ENCODE assay signal across 21 mouse cellular contexts in the genomic region with DNA sequence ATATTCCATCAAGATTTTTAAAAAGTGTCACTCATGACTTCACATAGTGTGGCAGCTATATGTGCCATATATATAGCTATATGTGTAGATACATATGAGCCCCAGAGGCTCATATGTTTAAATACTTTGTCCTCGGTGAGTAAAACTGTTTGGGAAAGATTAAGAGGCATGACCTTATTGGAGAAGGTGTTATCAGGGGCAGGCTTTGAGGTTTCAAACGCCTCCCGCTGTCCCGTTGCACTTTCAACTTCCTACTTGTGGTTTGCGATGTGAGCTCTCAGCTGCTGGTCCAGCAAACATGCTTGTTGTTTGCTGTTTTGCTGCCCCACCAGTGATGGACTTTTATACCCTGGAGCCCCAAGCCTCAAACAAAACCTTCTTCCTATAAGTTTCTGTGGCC. TPM values are rescaled to one million over a fixed set of nuclear protein-coding genes. Genes with fewer than 3 reads are reported as not detected.
DNase-seq lines count a peak whose midpoint lies in the region; ATAC-seq and TF ChIP-seq lines count a peak whose summit lies in the region.
"Had no signal": no experiment of that assay in that cellular context is flagged by ENCODE, and none has a peak within 500 bp of the region (broad histone marks: within the 10 kb centered on the region; RNA-seq: fewer than 3 reads in every experiment).

No protein-coding gene starts in this region.

- no peak for TF ChIP-seq RAD21 in MEL (IDR thresholded peaks at IDR 0.05; ENCODE audit: low read depth, low read length)

- H3K4me3 ChIP-seq in MEL (ENCODE audit: control insufficient read depth in 1 of 2, insufficient read depth in 1 of 2, low read depth in 2 of 2, low read length in 2 of 2) = peak overlapping the region in 1 of 2 experiments; percentile 28; a peak in 1 of 4 replicates
- no peak overlapping the region for H3K4me3 ChIP-seq in liver, embryonic 13.5 days (replicated peaks)
- H3K4me3 ChIP-seq in midbrain, embryonic 14.5 days (replicated peaks; ENCODE audit: low read depth, low read length) = no peak overlapping the region
- H3K4me3 ChIP-seq: embryonic facial prominence, embryonic 10.5 days; erythroblast, embryonic 14.5 days; forebrain, embryonic 10.5 days; heart, embryonic 12.5 days; hindbrain, embryonic 15.5 days had no signal

- peak; percentile 82 for DNase-seq in MEL (ENCODE audit: low read depth, low spot score)
- DNase-seq in liver, embryonic 13.5 days = peak; percentile 2
- no peak for DNase-seq in cerebellum, postnatal 10 days
- DNase-seq in thymus, adult 18-20 months = no peak
- DNase-seq in midbrain, embryonic 14.5 days = no peak
- DNase-seq: adrenal gland, postnatal 10 days; cerebellum, adult 2 months; cerebellum, postnatal 25 days; gastrocnemius, postnatal 14 days had no signal

- 7% methylated on average over 5 of the region's 5 CpGs for WGBS in liver, embryonic 13.5 days (ENCODE audit: insufficient replicate concordance)
- 91% methylated on average over 5 of the region's 5 CpGs for WGBS in midbrain, embryonic 14.5 days

- no peak overlapping the region for H3K4me2 ChIP-seq in liver, embryonic 13.5 days
- H3K4me2 ChIP-seq in midbrain, embryonic 14.5 days (ENCODE audit: low read length) = no peak overlapping the region
- H3K4me2 ChIP-seq: heart, embryonic 12.5 days; hindbrain, embryonic 15.5 days had no signal

- H3K27me3 ChIP-seq in MEL (ENCODE audit: control insufficient read depth in 1 of 2, insufficient read depth in 2 of 2, low read length in 2 of 2) = no peaks in the 10 kb centered on the region
- no peaks in the 10 kb centered on the region for H3K27me3 ChIP-seq in liver, embryonic 13.5 days
- H3K27me3 ChIP-seq in midbrain, embryonic 14.5 days (ENCODE audit: control insufficient read depth, insufficient read depth, low read length) = no peaks in the 10 kb centered on the region
- H3K27me3 ChIP-seq: heart, embryonic 12.5 days; hindbrain, embryonic 15.5 days had no signal

- ATAC-seq in common myeloid progenitor, adult 5-6 weeks (replicated peaks; ENCODE audit: low read depth, poor library complexity, severe bottlenecking) = peak; percentile 83
- no peak for ATAC-seq in liver, embryonic 13.5 days (ENCODE audit: low read depth)
- peak; percentile 95 for ATAC-seq in megakaryocyte progenitor cell, adult 5-6 weeks (replicated peaks; ENCODE audit: poor library complexity)
- ATAC-seq in erythroblast, adult 5-6 weeks (replicated peaks; ENCODE audit: low FRiP score, poor library complexity, severe bottlenecking) = no peak
- ATAC-seq in midbrain, embryonic 14.5 days (ENCODE audit: low FRiP score, low TSS enrichment) = no peak
- ATAC-seq: forebrain, embryonic 14.5 days; intestine, embryonic 16.5 days had no signal

- H3K4me1 ChIP-seq in MEL (ENCODE audit: control insufficient read depth in 1 of 2, insufficient read depth in 2 of 2, low read length in 2 of 2) = peaks cover 10 to 21% of the 10 kb centered on the region in 2 experiments; a peak in 3 of 4 replicates
- 0 out of 2 replicates have a peak, but pooled peaks cover 2% of the 10 kb centered on the region for H3K4me1 ChIP-seq in liver, embryonic 13.5 days (replicated peaks)
- no peaks in the 10 kb centered on the region for H3K4me1 ChIP-seq in midbrain, embryonic 14.5 days (ENCODE audit: control insufficient read depth, insufficient read depth, low read length)
- H3K4me1 ChIP-seq: embryonic facial prominence, embryonic 10.5 days; forebrain, embryonic 10.5 days; heart, embryonic 12.5 days; hindbrain, embryonic 15.5 days had no signal

- TF ChIP-seq EP300 in MEL (IDR thresholded peaks at IDR 0.05; ENCODE audit: low read depth in 1 of 2, low read length in 2 of 2) = peak; percentile 87 to 90

- no peaks in the 10 kb centered on the region for H3K79me2 ChIP-seq in MEL (ENCODE audit: control insufficient read depth, insufficient read depth, low read length, poor library complexity)

- H3K36me3 ChIP-seq in MEL (ENCODE audit: control insufficient read depth in 1 of 2, insufficient read depth in 2 of 2, low read length in 2 of 2) = peaks cover 0 to 23% of the 10 kb centered on the region in 2 experiments; a peak in 2 of 4 replicates
- H3K36me3 ChIP-seq in liver, embryonic 13.5 days = no peaks in the 10 kb centered on the region
- H3K36me3 ChIP-seq in midbrain, embryonic 14.5 days (ENCODE audit: control insufficient read depth, insufficient read depth, low read length) = no peaks in the 10 kb centered on the region
- H3K36me3 ChIP-seq: embryonic facial prominence, embryonic 10.5 days; forebrain, embryonic 10.5 days; heart, embryonic 12.5 days; hindbrain, embryonic 15.5 days had no signal

- no peaks in the 10 kb centered on the region for H3K9me3 ChIP-seq in MEL (replicated peaks; ENCODE audit: insufficient read depth, low read length)
- H3K9me3 ChIP-seq in liver, embryonic 13.5 days (replicated peaks) = 0 out of 2 replicates have a peak, but pooled peaks cover 9% of the 10 kb centered on the region
- H3K9me3 ChIP-seq in midbrain, embryonic 14.5 days (ENCODE audit: control insufficient read depth, low read length) = 0 out of 2 replicates have a peak, but pooled peaks cover 10% of the 10 kb centered on the region
- H3K9me3 ChIP-seq: hindbrain, embryonic 15.5 days had no signal

- TF ChIP-seq CTCF in MEL (IDR thresholded peaks at IDR 0.05 in 2 of 3, conservative IDR thresholded peaks at IDR 0.05 in 1 of 3; ENCODE audit: control insufficient read depth in 1 of 3, insufficient read depth in 1 of 3, low read depth in 2 of 3, low read length in 3 of 3, poor library complexity in 1 of 3, severe bottlenecking in 1 of 3) = no peak

- no peak for TF ChIP-seq POLR2A in MEL (IDR thresholded peaks at IDR 0.05; ENCODE audit: control insufficient read depth in 1 of 2, insufficient read depth in 1 of 2, low read depth in 1 of 2, low read length in 2 of 2, poor library complexity in 1 of 2)

- no peak overlapping the region for H3K9ac ChIP-seq in MEL (ENCODE audit: control insufficient read depth, low read depth, low read length, poor library complexity, severe bottlenecking)
- H3K9ac ChIP-seq in liver, embryonic 13.5 days = no peak overlapping the region
- H3K9ac ChIP-seq in midbrain, embryonic 14.5 days (replicated peaks; ENCODE audit: low read length) = no peak overlapping the region
- H3K9ac ChIP-seq: heart, embryonic 12.5 days; hindbrain, embryonic 15.5 days had no signal

- H3K27ac ChIP-seq in MEL (ENCODE audit: control insufficient read depth, low read depth, low read length) = peak overlapping the region; percentile 19; the same call in 1 of the 2 replicates
- H3K27ac ChIP-seq in liver, embryonic 13.5 days = no peak overlapping the region
- H3K27ac ChIP-seq in midbrain, embryonic 14.5 days (replicated peaks; ENCODE audit: low read depth, low read length) = no peak overlapping the region
- H3K27ac ChIP-seq: embryonic facial prominence, embryonic 10.5 days; forebrain, embryonic 10.5 days; hindbrain, embryonic 15.5 days had no signal

TF ChIP-seq in MEL, 35 proteins besides CTCF, POLR2A, EP300 and RAD21:
- TF ChIP-seq MAX (IDR thresholded peaks at IDR 0.05; ENCODE audit: low read length) = peak; percentile 57
- peak; percentile 56 for TF ChIP-seq TAL1 (IDR thresholded peaks at IDR 0.05; ENCODE audit: low read length)
- TF ChIP-seq MAZ (IDR thresholded peaks at IDR 0.05; ENCODE audit: low read depth, low read length) = no peak
- TF ChIP-seq ZKSCAN1 (IDR thresholded peaks at IDR 0.05; ENCODE audit: low read depth, low read length) = no peak
- 0 out of 2 replicates have a peak, but pooled peaks have one; percentile 36 for TF ChIP-seq TBP (IDR thresholded peaks at IDR 0.05; ENCODE audit: low read depth, low read length)
- TF ChIP-seq USF2 (IDR thresholded peaks at IDR 0.05; ENCODE audit: borderline replicate concordance in 1 of 2, insufficient read depth in 1 of 2, low read depth in 1 of 2, low read length in 2 of 2) = no peak
- TF ChIP-seq GATA1 (IDR thresholded peaks at IDR 0.05; ENCODE audit: low read depth, low read length) = peak; percentile 89
- peak; percentile 54; the same call in 1 of the 2 replicates for TF ChIP-seq RCOR1 (IDR thresholded peaks at IDR 0.05; ENCODE audit: low read depth, low read length)
- peak; percentile 67; the same call in 1 of the 2 replicates for TF ChIP-seq ELF1 (IDR thresholded peaks at IDR 0.05; ENCODE audit: low read depth, low read length)
- no peak for TF ChIP-seq CHD2 (IDR thresholded peaks at IDR 0.05; ENCODE audit: low read length)
- TF ChIP-seq MXI1 (IDR thresholded peaks at IDR 0.05; ENCODE audit: low read depth, low read length) = peak; percentile 64; the same call in 1 of the 2 replicates
- TF ChIP-seq TCF12 (IDR thresholded peaks at IDR 0.05; ENCODE audit: low read depth, low read length) = peak; percentile 78
- TF ChIP-seq NELFE (IDR thresholded peaks at IDR 0.05; ENCODE audit: low read depth, low read length) = 0 out of 2 replicates have a peak, but pooled peaks have one; percentile 28
- TF ChIP-seq GABPA (IDR thresholded peaks at IDR 0.05; ENCODE audit: low read depth, low read length) = no peak
- TF ChIP-seq BHLHE40 (IDR thresholded peaks at IDR 0.05; ENCODE audit: borderline replicate concordance, low read depth, low read length) = no peak
- peak; percentile 75 for TF ChIP-seq SIN3A (IDR thresholded peaks at IDR 0.05; ENCODE audit: low read length)
- peak; percentile 86 for TF ChIP-seq MYB (IDR thresholded peaks at IDR 0.05; ENCODE audit: low read depth, low read length)
- TF ChIP-seq MYC (IDR thresholded peaks at IDR 0.05; ENCODE audit: low read depth, low read length) = no peak
- TF ChIP-seq MAFK (IDR thresholded peaks at IDR 0.05; ENCODE audit: borderline replicate concordance, low read depth, low read length) = no peak
- TF ChIP-seq ETS1 (IDR thresholded peaks at IDR 0.05; ENCODE audit: low read depth, low read length) = peak; percentile 86
TF ChIP-seq in MEL: peak in this region for 12.

RNA-seq across cellular contexts. Expression of a gene that starts 40.1 kb away (rescaled TPM):
- total RNA-seq in MEL (2012; rRNA removed) = not detected in 2 replicates
- polyA plus RNA-seq in MEL (2012; ENCODE audit: insufficient read depth in 1 of 2, insufficient read length in 2 of 2, low read depth in 1 of 2, low replicate concordance in 2 of 2, missing spikeins in 1 of 2) = not detected
- total RNA-seq in common myeloid progenitor, adult 5-6 weeks (2017) = 1.1 and 1.8 TPM in 2 replicates
- 0.08 and 0.30 TPM in 2 replicates for polyA plus RNA-seq in liver, embryonic 13.5 days (2015; fragmentation: Nextera tagmentation; extraction: Ambion mirVana)
- 0.78 and 1.1 TPM in 2 replicates for total RNA-seq in megakaryocyte progenitor cell, adult 5-6 weeks (2015)
- 0.71 and 1.5 TPM in 2 replicates for total RNA-seq in megakaryocyte progenitor cell, adult 5-6 weeks (2017)
- total RNA-seq in erythroblast, adult 5-6 weeks (2015; ENCODE audit: low replicate concordance) = not detected in 2 replicates
- not detected in 2 replicates for total RNA-seq in erythroblast, adult 5-6 weeks (2017; ENCODE audit: low replicate concordance)
- polyA plus RNA-seq in midbrain, embryonic 14.5 days (2014; fragmentation: Nextera tagmentation; extraction: Ambion mirVana) = 0.24 and 0.27 TPM in 2 replicates
- total RNA-seq: gastrocnemius, postnatal 14 days; heart, postnatal 25 days had no signal
- polyA plus RNA-seq: C2C12; erythroblast, embryonic 14.5 days had no signal

Comparison
In these comparisons a context has a peak if more than half of its experiments do, and no peak if none do; other contexts are left out.
1. DNase-seq: peak in MEL (single experiment) and liver, embryonic 13.5 days (single experiment); none in cerebellum, postnatal 10 days (0 of 2), thymus, adult 18-20 months (0 of 2) and midbrain, embryonic 14.5 days (single experiment).
2. ATAC-seq: peak in common myeloid progenitor, adult 5-6 weeks (single experiment) and megakaryocyte progenitor cell, adult 5-6 weeks (single experiment); none in liver, embryonic 13.5 days (single experiment), erythroblast, adult 5-6 weeks (single experiment) and midbrain, embryonic 14.5 days (single experiment).